In the genomic region with DNA sequence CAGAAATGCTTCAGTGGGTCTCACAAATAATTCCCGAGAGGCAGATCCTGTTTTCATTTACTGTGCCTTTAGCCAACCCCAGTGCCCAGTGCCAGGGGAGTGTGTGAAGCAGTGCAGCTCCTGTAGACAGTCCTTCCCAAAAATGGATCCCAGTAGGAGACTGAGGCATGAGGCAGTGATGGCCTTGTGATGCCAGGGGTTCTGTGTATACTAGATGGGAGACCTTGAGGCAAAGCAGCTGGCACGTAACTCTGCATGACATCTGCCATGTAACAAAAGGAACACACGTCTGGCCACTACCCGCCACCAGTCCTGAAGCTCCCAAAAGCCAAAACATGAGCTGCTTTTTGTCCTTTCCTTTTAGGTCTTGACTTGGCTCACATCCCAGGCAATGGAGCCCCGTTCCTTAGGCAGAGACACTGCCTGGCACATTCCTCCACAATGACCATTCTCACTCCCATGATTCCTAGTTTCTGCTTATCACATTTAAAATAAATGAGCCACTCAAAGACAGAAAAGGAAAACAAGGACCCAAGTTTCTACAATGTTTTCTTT, we compare ENCODE assay signal across 15 mouse cellular contexts. TPM values are rescaled to one million over a fixed set of nuclear protein-coding genes. Genes with fewer than 3 reads are reported as not detected.
DNase-seq lines count a peak whose midpoint lies in the region; ATAC-seq and TF ChIP-seq lines count a peak whose summit lies in the region.
"Had no signal": no experiment of that assay in that cellular context is flagged by ENCODE, and none has a peak within 500 bp of the region (broad histone marks: within the 10 kb centered on the region; RNA-seq: fewer than 3 reads in every experiment).

No protein-coding gene starts in this region.

- H3K4me1 ChIP-seq in heart, embryonic 12.5 days (replicated peaks) = peaks cover 15% of the 10 kb centered on the region
- no peaks in the 10 kb centered on the region for H3K4me1 ChIP-seq in kidney, adult 2 months (ENCODE audit: control insufficient read depth, insufficient read depth, low read length)
- H3K4me1 ChIP-seq: hindbrain, embryonic 12.5 days had no signal

- 0 out of 2 replicates have a peak overlapping the region, but pooled peaks have one; percentile 6 for H3K4me2 ChIP-seq in heart, embryonic 12.5 days
- H3K4me2 ChIP-seq: hindbrain, embryonic 12.5 days had no signal

- peak; percentile 56 to 79 for DNase-seq in adrenal gland, adult (ENCODE audit: inconsistent age in 2 of 2, low spot score in 1 of 2)
- DNase-seq in adrenal gland, postnatal 4 days (ENCODE audit: low spot score in 2 of 2) = no peak
- no peak for DNase-seq in heart, adult 8-10 months (ENCODE audit: low spot score)
- DNase-seq in kidney, adult 2 months = peak; percentile 19
- DNase-seq in kidney, adult 8-10 months = no peak
- peak; percentile 17 for DNase-seq in ovary, adult 18-20 months (ENCODE audit: low spot score)
- DNase-seq in ovary, postnatal 10 days (ENCODE audit: low spot score) = no peak
- DNase-seq: gastrocnemius, postnatal 10 days; kidney, postnatal 10 days; thymus, postnatal 4 days had no signal

- H3K9me3 ChIP-seq in heart, embryonic 12.5 days (replicated peaks) = no peaks in the 10 kb centered on the region
- H3K9me3 ChIP-seq: hindbrain, embryonic 12.5 days had no signal

- no peak overlapping the region for H3K9ac ChIP-seq in heart, embryonic 12.5 days
- H3K9ac ChIP-seq: hindbrain, embryonic 12.5 days had no signal

- peak overlapping the region; percentile 75 for H3K27ac ChIP-seq in heart, embryonic 12.5 days (ENCODE audit: poor library complexity, severe bottlenecking)
- no peak overlapping the region for H3K27ac ChIP-seq in kidney, adult 2 months (ENCODE audit: insufficient read depth, low read depth, low read length)
- H3K27ac ChIP-seq: hindbrain, embryonic 12.5 days had no signal

- H3K4me3 ChIP-seq in heart, embryonic 12.5 days = no peak overlapping the region
- H3K4me3 ChIP-seq in kidney, adult 2 months (ENCODE audit: insufficient read depth, low read depth, low read length) = no peak overlapping the region
- H3K4me3 ChIP-seq: hindbrain, embryonic 12.5 days; myocyte had no signal

- TF ChIP-seq CTCF in kidney, adult 2 months (conservative IDR thresholded peaks at IDR 0.05; ENCODE audit: insufficient read depth, insufficient read length, low read depth, low read length) = no peak

- ATAC-seq in heart, embryonic 12.5 days (ENCODE audit: insufficient number of reproducible peaks, low FRiP score) = peak; percentile 50; the same call in 1 of the 2 replicates
- ATAC-seq: intestine, embryonic 16.5 days had no signal

- TF ChIP-seq POLR2A in kidney, adult 2 months (IDR thresholded peaks at IDR 0.05; ENCODE audit: low read depth, low read length) = no peak

- 34% methylated on average over 5 of the region's 5 CpGs for WGBS in heart, embryonic 12.5 days
- WGBS in kidney, adult 2 months = 58% methylated on average over 5 of the region's 5 CpGs

- no peaks in the 10 kb centered on the region for H3K27me3 ChIP-seq in heart, embryonic 12.5 days (replicated peaks)
- no peaks in the 10 kb centered on the region for H3K27me3 ChIP-seq in kidney, adult 2 months (replicated peaks; ENCODE audit: control insufficient read depth, insufficient read depth, low read length)
- H3K27me3 ChIP-seq: CH12.LX; hindbrain, embryonic 12.5 days had no signal

- H3K36me3 ChIP-seq in heart, embryonic 12.5 days = peaks cover 22% of the 10 kb centered on the region
- no peaks in the 10 kb centered on the region for H3K36me3 ChIP-seq in kidney, adult 2 months (ENCODE audit: control insufficient read depth, insufficient read depth, low read length)

RNA-seq across cellular contexts. Expression of a gene that starts 17.4 kb away (rescaled TPM):
- total RNA-seq in adrenal gland, postnatal 4 days (2021) = 10 to 100 TPM; 21.8 to 28.4 TPM
- polyA plus RNA-seq in heart, embryonic 12.5 days (2016; fragmentation: Nextera tagmentation; extraction: Ambion mirVana) = 16.2 and 16.9 TPM in 2 replicates
- total RNA-seq in heart, adult 8-10 months (2022) = 1 to 10 TPM; 4.6 to 5.1 (median 4.8) TPM
- 35.1 and 53.7 TPM in 2 replicates for polyA plus RNA-seq in kidney, adult 2 months (2012; rRNA removed)

RNA-seq across cellular contexts. Expression of a gene that starts 32.1 kb away (rescaled TPM):
- 10 to 100 TPM; 43.6 to 48.9 TPM for total RNA-seq in adrenal gland, postnatal 4 days (2021)
- polyA plus RNA-seq in heart, embryonic 12.5 days (2016; fragmentation: Nextera tagmentation; extraction: Ambion mirVana) = 50.0 and 54.1 TPM in 2 replicates
- 10 to 100 TPM; 50.2 to 56.0 (median 53.9) TPM for total RNA-seq in heart, adult 8-10 months (2022)
- polyA plus RNA-seq in kidney, adult 2 months (2012; rRNA removed) = 32.0 and 36.0 TPM in 2 replicates

RNA-seq across cellular contexts. Expression of a gene that starts 32.6 kb away (rescaled TPM):
- 10 to 100 TPM; 37.0 to 42.4 TPM for total RNA-seq in adrenal gland, postnatal 4 days (2021)
- 33.8 and 33.9 TPM in 2 replicates for polyA plus RNA-seq in heart, embryonic 12.5 days (2016; fragmentation: Nextera tagmentation; extraction: Ambion mirVana)
- 10 to 100 TPM; 17.4 to 22.9 (median 18.1) TPM for total RNA-seq in heart, adult 8-10 months (2022)
- polyA plus RNA-seq in kidney, adult 2 months (2012; rRNA removed) = 29.6 and 35.2 TPM in 2 replicates

Comparison
In these comparisons a context has a peak if more than half of its experiments do, and no peak if none do; other contexts are left out.
1. DNase-seq: peak in adrenal gland, adult (2 of 2), kidney, adult 2 months (single experiment) and ovary, adult 18-20 months (single experiment); none in adrenal gland, postnatal 4 days (0 of 2), heart, adult 8-10 months (single experiment), kidney, adult 8-10 months (0 of 2) and ovary, postnatal 10 days (single experiment).